Mouse (Mus musculus): ENCODE results near the gene Afap1l2. TPM values are rescaled to one million over a fixed set of nuclear protein-coding genes. Genes with fewer than 3 reads are reported as not detected.

Afap1l2 gene
- not detected for polyA plus RNA-seq (2017; shearing (Covaris generic))

DNA sequence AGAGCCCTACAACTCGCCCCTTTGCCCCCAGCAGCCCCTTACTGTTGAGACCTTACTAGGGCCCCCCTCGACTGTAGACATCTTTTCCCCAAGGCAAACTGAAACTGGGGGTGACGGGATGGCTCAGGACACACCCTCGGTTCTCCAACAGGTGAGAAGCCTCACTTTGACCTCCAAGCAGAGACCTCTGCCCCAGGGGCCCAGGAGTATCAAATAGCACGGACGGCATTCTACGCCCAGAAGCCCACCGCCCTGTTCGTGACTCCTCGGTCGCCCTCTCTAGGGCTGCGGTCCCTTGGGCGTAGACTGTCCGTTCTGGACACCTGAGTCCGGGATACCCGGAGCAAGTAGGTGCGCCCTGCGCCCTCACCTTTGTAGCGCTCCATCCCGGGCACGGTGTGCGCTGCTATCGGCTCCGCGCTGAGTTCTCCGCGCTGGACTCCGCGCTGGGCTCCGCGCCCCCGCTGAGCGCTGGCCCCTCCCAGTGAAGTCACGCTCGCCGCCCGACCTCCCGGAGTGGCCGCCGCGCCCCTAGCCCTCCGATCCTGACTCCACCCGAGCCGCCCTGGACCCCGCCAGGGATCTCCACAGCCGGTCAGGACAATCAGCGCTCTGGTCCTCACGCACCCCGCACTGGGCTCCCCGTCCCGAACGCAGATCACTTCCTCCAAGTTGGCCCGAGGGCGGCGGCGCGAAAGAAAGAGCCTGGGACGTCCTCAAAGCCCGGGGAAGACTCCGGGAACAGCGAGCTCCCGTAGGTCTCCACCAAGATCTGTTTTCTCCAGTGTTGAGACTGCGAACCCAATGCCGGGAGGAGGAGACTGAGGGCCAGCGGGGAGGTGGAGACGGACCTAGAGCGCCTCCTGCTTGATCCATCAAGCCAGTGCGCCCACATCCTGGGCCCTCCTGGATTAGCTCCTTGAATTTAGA lies at the start of gene Afap1l2:
Gene Afap1l2, minus strand, starts transcription at position 448 of the 930 bp plus-strand sequence.

DNA sequence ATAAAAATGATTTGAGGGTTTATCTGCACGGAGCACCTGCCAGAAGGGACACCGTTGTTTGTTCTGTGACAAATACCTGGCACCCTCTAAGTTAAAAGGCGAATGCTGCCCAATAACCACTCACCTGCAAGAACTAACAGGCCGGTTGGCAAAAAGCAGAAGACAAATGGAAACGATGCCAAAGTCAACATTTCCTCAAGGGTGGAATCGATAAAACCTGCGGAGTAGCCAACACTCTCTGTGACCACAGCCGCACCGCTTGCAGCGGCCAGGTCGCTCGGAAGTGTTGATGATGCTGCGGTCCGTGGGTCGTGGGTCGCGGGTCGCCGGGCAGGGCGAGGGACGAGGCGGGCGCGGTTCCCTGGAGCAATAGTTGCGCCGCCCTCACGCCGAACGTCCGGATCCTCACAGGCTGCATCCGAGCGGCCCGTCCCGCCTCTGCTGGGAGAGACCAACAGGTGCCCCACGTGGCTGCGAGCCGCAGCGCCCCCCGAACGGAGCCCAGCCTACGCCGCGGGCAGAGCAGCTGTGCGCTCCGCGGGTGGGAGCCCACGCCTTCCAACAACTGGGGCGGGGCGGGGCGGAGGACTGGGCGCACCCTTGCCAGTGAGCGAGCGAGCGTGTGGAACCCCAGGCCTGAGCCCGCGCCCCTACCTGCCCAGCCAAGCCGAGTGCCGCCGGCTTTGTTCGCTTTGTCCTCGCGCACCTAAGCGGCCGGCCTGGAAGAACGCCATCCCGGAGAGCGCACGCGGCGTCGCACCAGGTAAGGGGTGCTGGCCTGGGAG lies 134.0 kb downstream of the Afap1l2 start, which contains the start of gene Vwa2:
Gene Vwa2, plus strand, starts transcription at position 434 of the 785 bp plus-strand sequence.

Other genes with a start within 250 kb of the Afap1l2 start
- gene Ccdc186, start 186.0 kb downstream of the Afap1l2 start, polyA plus RNA-seq (2017; shearing (Covaris generic)), result 17.4 TPM
- gene Tdrd1, start 182.0 kb downstream of the Afap1l2 start, polyA plus RNA-seq (2017; shearing (Covaris generic)), result not detected
- not detected for gene Vwa2, start 134.0 kb downstream of the Afap1l2 start, polyA plus RNA-seq (2017; shearing (Covaris generic))